23 mouse cellular contexts compared by ENCODE assay signal in genomic region chr7:128376206-128376701, GRCm38 (mm10). TPM values are rescaled to one million over a fixed set of nuclear protein-coding genes. Genes with fewer than 3 reads are reported as not detected.
DNase-seq lines count a peak whose midpoint lies in the region; ATAC-seq lines count a peak whose summit lies in the region.
"Had no signal": no experiment of that assay in that cellular context is flagged by ENCODE, and none has a peak within 500 bp of the region (broad histone marks: within the 10 kb centered on the region; RNA-seq: fewer than 3 reads in every experiment).

No protein-coding gene starts in this region.

- H3K4me2 ChIP-seq in lung, embryonic 16.5 days (ENCODE audit: low read depth, low read length): no peak overlapping the region
- no peak overlapping the region for H3K4me2 ChIP-seq in forebrain, embryonic 13.5 days
- H3K4me2 ChIP-seq in intestine, embryonic 15.5 days (replicated peaks): no peak overlapping the region

- H3K27ac ChIP-seq in lung, embryonic 16.5 days (ENCODE audit: low read length): peak overlapping the region; percentile 14; the same call in 1 of the 2 replicates
- H3K27ac ChIP-seq in forebrain, embryonic 13.5 days: no peak overlapping the region
- H3K27ac ChIP-seq in intestine, embryonic 15.5 days: no peak overlapping the region
- H3K27ac ChIP-seq: forebrain, embryonic 10.5 days; heart, adult 2 months; hindbrain, embryonic 10.5 days; hindbrain, postnatal 0 days; layer of hippocampus, adult 2 months had no signal

- peak; percentile 85 for DNase-seq in CD4-positive, CD25-positive, alpha-beta regulatory T cell, adult 2 months (ENCODE audit: low read depth, low spot score)
- peak; percentile 69 to 72 for DNase-seq in CD8-positive naive resting alpha-beta T cell, adult 2 months (ENCODE audit: low read depth in 2 of 2, low spot score in 2 of 2)
- DNase-seq in thymus, postnatal 14 days: peak; percentile 63
- DNase-seq in frontal cortex, postnatal 25 days (ENCODE audit: low spot score in 2 of 2): no peak
- DNase-seq: cerebellum, adult 18-20 months; cerebellum, postnatal 36 days; gastrocnemius, postnatal 10 days; heart, adult 2 months; kidney, adult 8-10 months; kidney, postnatal 14 days; layer of hippocampus, postnatal 36 days; liver; retina, postnatal 1 day had no signal

- H3K27me3 ChIP-seq in lung, embryonic 16.5 days (ENCODE audit: control insufficient read depth, insufficient read depth, low read depth, low read length): no peaks in the 10 kb centered on the region
- H3K27me3 ChIP-seq in forebrain, embryonic 13.5 days: no peaks in the 10 kb centered on the region
- no peaks in the 10 kb centered on the region for H3K27me3 ChIP-seq in intestine, embryonic 15.5 days (replicated peaks)
- H3K27me3 ChIP-seq: CH12.LX; megakaryocyte, embryonic 14.5 days had no signal

- H3K4me3 ChIP-seq in lung, embryonic 16.5 days (ENCODE audit: low read length): no peak overlapping the region
- no peak overlapping the region for H3K4me3 ChIP-seq in forebrain, embryonic 13.5 days
- no peak overlapping the region for H3K4me3 ChIP-seq in intestine, embryonic 15.5 days (replicated peaks)
- H3K4me3 ChIP-seq: forebrain, embryonic 10.5 days; heart, adult 2 months; hindbrain, embryonic 10.5 days; layer of hippocampus, adult 2 months; megakaryocyte, embryonic 14.5 days had no signal

- peaks cover 18% of the 10 kb centered on the region for H3K4me1 ChIP-seq in lung, embryonic 16.5 days (replicated peaks; ENCODE audit: control insufficient read depth, insufficient read depth, low read length)
- H3K4me1 ChIP-seq in forebrain, embryonic 13.5 days: no peaks in the 10 kb centered on the region
- H3K4me1 ChIP-seq in intestine, embryonic 15.5 days (replicated peaks): peaks cover 5% of the 10 kb centered on the region
- H3K4me1 ChIP-seq: hindbrain, embryonic 10.5 days had no signal

- H3K36me3 ChIP-seq in lung, embryonic 16.5 days (ENCODE audit: control insufficient read depth, insufficient read depth, low read length): peaks cover 6% of the 10 kb centered on the region
- H3K36me3 ChIP-seq in forebrain, embryonic 13.5 days (ENCODE audit: poor library complexity, severe bottlenecking): no peaks in the 10 kb centered on the region
- peaks cover 5% of the 10 kb centered on the region; the same call in 1 of the 2 replicates for H3K36me3 ChIP-seq in intestine, embryonic 15.5 days
- H3K36me3 ChIP-seq: forebrain, embryonic 10.5 days; hindbrain, embryonic 10.5 days had no signal

- H3K9me3 ChIP-seq in lung, embryonic 16.5 days (ENCODE audit: control insufficient read depth, low read length): peaks cover 4% of the 10 kb centered on the region; the same call in 1 of the 2 replicates
- H3K9me3 ChIP-seq in forebrain, embryonic 13.5 days (replicated peaks): peaks cover 5% of the 10 kb centered on the region
- H3K9me3 ChIP-seq in intestine, embryonic 15.5 days: no peaks in the 10 kb centered on the region
- H3K9me3 ChIP-seq: hindbrain, embryonic 10.5 days had no signal

- WGBS in lung, embryonic 16.5 days: 63% methylated on average over 11 of the region's 11 CpGs
- WGBS in forebrain, embryonic 13.5 days: 84% methylated on average over 11 of the region's 11 CpGs
- 77% methylated on average over 11 of the region's 11 CpGs for WGBS in intestine, embryonic 15.5 days

- no peak overlapping the region for H3K9ac ChIP-seq in lung, embryonic 16.5 days (ENCODE audit: low read length)
- H3K9ac ChIP-seq in forebrain, embryonic 13.5 days: no peak overlapping the region
- no peak overlapping the region for H3K9ac ChIP-seq in intestine, embryonic 15.5 days

- peak; percentile 75 for ATAC-seq in lung, embryonic 16.5 days (ENCODE audit: low read depth)
- ATAC-seq in forebrain, embryonic 13.5 days: no peak
- no peak for ATAC-seq in intestine, embryonic 15.5 days
- ATAC-seq: hindbrain, postnatal 0 days; midbrain, embryonic 16.5 days had no signal

RNA-seq across cellular contexts. Expression of gene Rgs10, which starts 42.3 kb away (rescaled TPM):
- 42.9 and 45.9 TPM in 2 replicates for polyA plus RNA-seq in lung, embryonic 16.5 days (2015; fragmentation: Nextera tagmentation; extraction: Ambion mirVana)
- 10.2 and 11.5 TPM in 2 replicates for polyA plus RNA-seq in forebrain, embryonic 13.5 days (2015; fragmentation: Nextera tagmentation; extraction: Ambion mirVana)
- polyA plus RNA-seq in intestine, embryonic 15.5 days (2015; fragmentation: Nextera tagmentation; extraction: Ambion mirVana): 26.4 and 30.5 TPM in 2 replicates

Comparison
In these comparisons a context has a peak if more than half of its experiments do, and no peak if none do; other contexts are left out.
1. DNase-seq: peak in CD4-positive, CD25-positive, alpha-beta regulatory T cell, adult 2 months (single experiment), CD8-positive naive resting alpha-beta T cell, adult 2 months (2 of 2) and thymus, postnatal 14 days (single experiment); none in frontal cortex, postnatal 25 days (0 of 2).